Mouse (Mus musculus) embryonic stem cell, embryonic (primary cell): ENCODE data around the gene Dgkg.

Experiments used
- CTCF ChIA-PET, 4 experiments: fragments of 300-600 bp in 2 of 4; fragments of 350-600 bp in 2 of 4; sonication (Branson Sonifier 250); formaldehyde crosslinking; loops; one replicate each; lab custom pipeline; 2022; ENCODE audit warnings: inconsistent platforms in 2 of 4; lab: Charles Lee
- POLR2A ChIA-PET, 4 experiments: fragments of 300-600 bp in 2 of 4; fragments of 350-600 bp in 2 of 4; sonication (Branson Sonifier 250); formaldehyde crosslinking; loops; one replicate each; lab custom pipeline; 2022; ENCODE audit warnings: antibody characterized with exemption in 4 of 4, inconsistent platforms in 1 of 4; lab: Charles Lee

The Dgkg gene

DNA sequence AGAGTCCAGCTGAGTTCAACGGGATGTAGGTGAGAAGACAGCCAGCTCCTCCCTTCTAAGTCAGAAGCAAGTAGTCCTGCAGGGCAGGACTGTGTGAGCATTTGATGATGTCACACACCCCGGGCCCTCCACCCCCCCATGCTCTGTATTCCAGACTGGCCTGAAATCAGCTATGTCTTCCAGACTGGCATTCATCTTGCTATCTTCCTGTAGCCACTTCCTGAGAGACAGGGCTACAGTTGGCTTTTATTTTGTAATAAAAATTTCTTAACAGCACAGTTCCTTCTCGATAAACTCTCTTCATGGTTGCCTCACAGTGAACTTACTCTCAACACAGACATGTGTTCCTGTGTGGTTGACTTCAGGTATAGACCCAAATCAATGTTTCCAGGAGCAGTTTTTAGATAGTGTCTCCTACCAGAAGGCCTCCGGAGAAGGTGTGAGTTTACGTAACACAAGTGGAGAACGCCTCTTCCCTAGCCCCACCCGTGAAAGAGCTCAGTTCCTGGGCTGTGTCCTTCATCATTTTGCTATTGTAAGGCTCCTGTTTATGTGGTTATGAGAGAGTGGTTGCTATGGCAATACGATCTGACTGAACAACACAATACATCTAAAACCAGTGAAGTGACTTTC is 38.5 kb downstream of the Dgkg start:
- POLR2A ChIA-PET = interaction anchor here in 1 of 4 experiments (0.6 to 1.1 kb wide), 2 partner anchors 11 to 492 kb away, joined by 3 read pairs; no protein-coding TSS in a partner anchor

DNA sequence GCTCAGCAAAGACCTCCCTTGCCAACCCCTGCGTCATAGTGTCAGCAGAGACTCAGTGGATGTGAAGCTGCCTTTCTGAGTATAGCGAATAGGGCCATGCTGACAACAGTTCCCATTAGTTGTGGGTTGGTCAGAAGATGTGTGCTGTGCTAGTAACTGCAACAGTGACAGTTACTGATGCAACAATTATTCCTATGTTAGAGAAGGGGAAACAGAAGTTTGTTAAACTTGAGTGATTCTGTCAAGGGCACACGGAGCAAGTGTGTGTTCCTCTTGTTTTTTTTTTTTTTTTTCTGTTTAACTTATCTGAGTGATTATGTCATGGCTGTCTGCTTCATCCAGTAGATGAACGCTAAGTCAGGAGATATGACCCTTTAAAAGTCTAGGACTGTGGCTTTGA is 41.2 kb downstream of the Dgkg start:
- ChIA-PET POLR2A (interaction anchor here in 1 of 4 experiments (0.6 kb wide), 1 partner anchor 19 kb away, joined by 3 read pairs; no protein-coding TSS in a partner anchor), CTCF (interaction anchor here in 1 of 4 experiments (0.5 to 0.7 kb wide), 2 partner anchors 174 to 178 kb away, joined by 11 to 12 read pairs; no protein-coding TSS in a partner anchor)

More for the DNA sequence above, 38.5 kb downstream of the Dgkg start:
- CTCF ChIA-PET = interaction anchor here in 1 of 4 experiments (0.5 kb wide), 2 partner anchors 52 to 635 kb away, joined by 3 to 6 read pairs; no protein-coding TSS in a partner anchor

DNA sequence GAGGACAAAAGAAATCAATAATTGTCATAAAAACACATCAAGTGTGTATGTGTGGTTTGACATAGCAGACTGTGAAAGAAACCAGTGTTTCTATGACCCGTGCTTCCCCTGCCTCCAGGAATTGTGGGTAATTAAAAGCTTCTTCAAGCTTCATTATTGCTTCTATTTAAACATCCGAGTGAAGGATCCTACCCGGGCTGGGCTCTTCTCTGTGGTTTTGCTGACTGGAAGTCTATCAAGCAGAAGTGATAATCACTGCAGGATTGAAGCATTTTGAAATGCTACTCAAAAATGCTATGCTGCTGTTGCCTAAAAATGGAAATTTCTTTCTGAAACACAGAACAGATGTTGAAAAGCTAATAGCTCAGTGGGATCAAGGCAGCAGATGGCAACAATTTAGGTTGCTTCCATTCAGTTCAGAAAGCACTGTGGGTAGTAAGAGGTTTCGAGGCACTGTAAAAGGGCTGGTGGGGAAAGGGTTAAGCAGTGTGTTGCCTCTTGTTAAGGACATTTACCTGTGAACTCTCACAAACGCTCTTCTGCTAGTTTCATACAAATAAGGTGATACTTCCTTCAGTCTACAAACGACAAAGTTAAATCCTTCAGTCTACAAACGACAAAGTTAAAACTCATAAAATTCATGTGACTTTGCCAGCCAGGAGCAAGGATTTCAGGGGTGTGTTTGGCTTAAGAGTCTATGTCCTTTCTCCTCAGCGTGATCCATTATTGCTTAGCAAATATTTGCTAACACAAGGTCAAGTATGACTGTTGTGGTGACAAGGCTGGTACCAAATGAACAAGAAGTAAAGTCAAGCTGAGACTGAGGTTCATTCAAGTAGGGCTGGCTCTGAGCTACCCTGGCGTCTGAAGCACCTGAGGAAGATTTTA is 43.6 kb downstream of the Dgkg start:
- CTCF ChIA-PET = interaction anchor here in 1 of 4 experiments (0.6 kb wide), 1 partner anchor 194 kb away, joined by 3 read pairs; no protein-coding TSS in a partner anchor
- POLR2A ChIA-PET = interaction anchor here in 1 of 4 experiments (1.8 kb wide), 1 partner anchor 10 kb away, joined by 4 read pairs; no protein-coding TSS in a partner anchor

DNA sequence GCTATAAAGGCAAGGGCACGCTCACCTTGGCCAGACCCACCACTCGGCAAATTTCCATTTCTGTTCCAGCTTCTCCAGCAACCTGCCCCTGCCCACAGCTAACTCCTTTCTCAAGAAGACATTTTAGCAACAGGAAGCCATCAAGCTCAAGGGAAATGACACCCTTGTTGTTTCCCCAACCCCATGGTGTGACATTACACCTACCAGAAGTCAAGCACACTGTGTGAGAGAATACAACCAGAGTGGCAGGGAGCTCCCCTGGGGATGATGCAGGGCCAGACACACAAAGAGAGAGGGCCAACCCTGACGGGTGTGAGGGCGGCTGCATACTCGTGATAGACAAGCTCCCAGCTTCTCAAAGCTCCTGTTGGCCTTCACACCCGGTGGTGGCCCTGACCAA is 49.0 kb downstream of the Dgkg start:
- ChIA-PET CTCF (interaction anchor here in 3 of 4 experiments (0.6 to 1.6 kb wide), 4 partner anchors 28 to 485 kb away, joined by 3 to 7 read pairs (median 4); no protein-coding TSS in a partner anchor), POLR2A (interaction anchor here in 3 of 4 experiments (0.5 to 1.4 kb wide), 7 partner anchors 8 to 500 kb away, joined by 3 to 5 read pairs (median 3); no protein-coding TSS in a partner anchor)

DNA sequence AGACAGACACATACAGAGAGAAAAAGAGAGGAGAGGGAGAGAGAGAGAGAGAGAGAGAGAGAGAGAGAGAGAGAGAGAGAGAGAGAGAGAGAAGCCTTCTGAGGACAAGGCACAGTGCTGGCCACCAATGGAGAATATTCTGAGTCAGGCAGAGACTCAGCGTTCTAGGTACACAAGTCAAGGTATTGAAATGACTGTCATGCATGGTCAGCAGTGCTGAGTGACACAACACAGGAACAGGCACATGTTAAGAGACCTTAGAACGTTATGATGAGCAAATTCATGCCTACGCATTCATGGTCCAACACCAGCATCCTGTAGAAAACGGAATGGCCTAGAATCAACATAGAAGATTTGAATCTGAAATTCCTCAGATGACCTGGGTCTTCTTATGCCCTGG is 50.0 kb downstream of the Dgkg start:
- ChIA-PET CTCF (no interaction called here), POLR2A (interaction anchor here in 1 of 4 experiments (0.7 to 1.3 kb wide), 2 partner anchors 11 to 33 kb away, joined by 3 read pairs; no protein-coding TSS in a partner anchor)

DNA sequence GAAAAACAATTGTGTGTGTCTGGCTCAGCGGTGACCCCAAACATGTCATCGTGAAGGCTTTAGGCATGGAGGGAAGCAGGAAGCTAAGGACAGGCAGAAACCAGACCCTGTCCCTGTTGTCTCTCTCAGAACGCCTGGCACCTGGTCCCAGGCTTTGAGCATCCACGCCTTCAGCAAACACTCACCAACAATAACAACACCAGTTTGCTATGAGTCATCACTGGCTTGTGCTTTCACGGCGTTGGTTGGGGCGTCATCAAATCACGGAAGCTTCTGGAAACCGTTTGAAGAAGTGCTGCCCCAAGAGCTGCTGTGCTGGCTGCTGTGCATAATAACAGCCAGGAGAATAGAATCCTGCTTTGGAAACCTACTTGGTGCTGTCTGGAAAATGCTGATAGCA is 54.6 kb downstream of the Dgkg start:
- ChIA-PET POLR2A (interaction anchor here in 2 of 4 experiments (0.6 to 1.7 kb wide), 2 partner anchors 9 to 57 kb away, joined by 3 read pairs; no protein-coding TSS in a partner anchor), CTCF (interaction anchor here in 1 of 4 experiments (1.3 kb wide), 1 partner anchor 22 kb away, joined by 4 read pairs; no protein-coding TSS in a partner anchor)

DNA sequence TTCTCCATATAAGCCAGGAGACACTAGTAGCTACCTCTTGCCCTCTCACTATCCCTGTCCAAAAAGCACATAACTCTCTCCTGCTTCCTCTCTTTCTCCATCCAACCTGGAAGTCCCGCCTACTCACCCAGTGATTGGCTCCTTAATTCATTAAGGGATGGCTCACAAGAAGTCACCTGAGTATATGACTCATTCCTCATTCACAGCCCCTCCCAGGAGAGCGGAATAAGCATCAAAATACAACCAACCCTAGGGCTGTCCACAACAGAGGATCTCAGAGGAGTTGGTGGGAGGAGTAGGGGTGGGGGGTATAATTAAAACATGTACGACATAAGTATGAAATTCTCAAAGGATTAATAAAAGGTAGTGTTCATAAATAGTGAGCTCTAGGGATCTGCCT is 55.3 kb downstream of the Dgkg start:
- POLR2A ChIA-PET = interaction anchor here in 2 of 4 experiments (0.6 to 1.7 kb wide), 2 partner anchors 8 to 57 kb away, joined by 3 read pairs; no protein-coding TSS in a partner anchor

DNA sequence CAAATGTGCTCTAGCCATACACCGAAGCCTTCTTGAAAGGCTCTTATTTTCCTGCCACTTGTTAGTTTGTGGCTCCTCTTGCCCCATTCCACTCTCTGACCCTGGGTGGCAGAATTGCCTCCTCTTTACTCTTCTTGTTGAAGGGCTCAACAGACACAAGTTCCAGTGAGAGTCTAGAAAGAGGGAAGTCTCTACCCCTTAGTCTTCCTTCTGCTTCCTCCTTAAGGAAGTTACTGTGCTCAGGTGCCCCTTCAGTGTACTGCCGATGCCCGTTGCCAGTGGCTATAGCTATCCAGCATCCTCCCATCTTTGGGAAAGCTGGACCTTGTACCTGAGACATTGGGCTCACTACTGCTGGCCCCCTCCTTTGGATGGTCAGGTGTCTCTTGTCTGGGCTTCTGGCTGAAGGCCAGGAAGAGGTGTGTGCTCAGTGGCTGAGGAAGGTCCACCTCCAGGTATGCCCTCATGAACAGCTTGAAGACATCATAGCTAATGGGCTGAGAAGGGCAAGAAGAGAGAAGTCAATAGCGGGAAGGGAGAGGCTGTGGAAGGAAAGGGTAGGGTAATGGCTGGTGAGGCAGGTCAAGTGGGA is 56.8 kb downstream of the Dgkg start:
- ChIA-PET POLR2A (interaction anchor here in 1 of 4 experiments (0.9 kb wide), 1 partner anchor 8 kb away, joined by 3 read pairs; no protein-coding TSS in a partner anchor), CTCF (no interaction called here)

More for the DNA sequence above, 55.3 kb downstream of the Dgkg start:
- CTCF ChIA-PET = no interaction called here

DNA sequence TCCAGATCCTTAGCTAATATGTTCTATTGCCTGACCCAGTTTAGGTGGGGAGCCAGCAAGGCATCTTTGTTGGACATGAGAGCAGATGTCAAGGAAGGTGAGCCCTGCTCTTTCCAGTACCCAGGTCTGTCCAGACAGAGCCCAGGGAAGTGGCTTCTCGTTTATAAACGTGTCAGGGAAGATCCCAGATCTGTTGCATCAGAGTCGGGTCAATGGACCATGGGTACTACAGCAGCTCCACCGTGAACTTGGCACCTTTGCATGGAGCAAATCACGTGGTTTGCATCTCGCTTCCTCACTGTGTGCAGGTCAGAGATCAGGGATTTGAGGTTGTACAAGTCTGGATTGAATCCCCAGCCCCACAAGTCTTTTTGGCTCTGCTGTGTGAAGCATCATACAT is 58.3 kb downstream of the Dgkg start:
- CTCF ChIA-PET = interaction anchor here in 1 of 4 experiments (1.2 kb wide), 1 partner anchor 19 kb away, joined by 3 read pairs; no protein-coding TSS in a partner anchor
- POLR2A ChIA-PET = interaction anchor here in 1 of 4 experiments (0.5 kb wide), 1 partner anchor 110 kb away, joined by 13 read pairs; no protein-coding TSS in a partner anchor

DNA sequence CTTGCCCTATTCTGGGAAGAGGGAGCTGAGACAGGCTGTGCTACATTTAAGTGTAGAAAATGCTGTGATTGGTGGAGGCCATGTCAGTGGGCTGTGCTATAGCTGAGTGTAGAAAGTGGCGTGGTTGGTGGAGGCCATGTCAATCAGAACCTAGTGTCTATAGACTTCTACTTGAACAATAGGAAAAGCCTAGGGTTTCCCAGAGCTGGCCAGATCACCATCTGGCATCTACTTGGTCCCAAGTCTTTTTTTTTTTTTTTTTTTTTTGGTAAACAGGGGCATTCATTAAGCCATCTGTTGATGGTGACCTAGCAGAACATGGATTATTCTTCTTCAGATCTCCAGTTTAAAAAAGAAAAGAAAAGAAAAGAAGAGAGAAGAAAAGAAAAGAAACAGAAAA is 60.6 kb downstream of the Dgkg start:
- CTCF ChIA-PET = no interaction called here
- POLR2A ChIA-PET = interaction anchor here in 1 of 4 experiments (0.6 to 0.7 kb wide), 2 partner anchors 12 to 613 kb away, joined by 5 to 12 read pairs; no protein-coding TSS in a partner anchor

DNA sequence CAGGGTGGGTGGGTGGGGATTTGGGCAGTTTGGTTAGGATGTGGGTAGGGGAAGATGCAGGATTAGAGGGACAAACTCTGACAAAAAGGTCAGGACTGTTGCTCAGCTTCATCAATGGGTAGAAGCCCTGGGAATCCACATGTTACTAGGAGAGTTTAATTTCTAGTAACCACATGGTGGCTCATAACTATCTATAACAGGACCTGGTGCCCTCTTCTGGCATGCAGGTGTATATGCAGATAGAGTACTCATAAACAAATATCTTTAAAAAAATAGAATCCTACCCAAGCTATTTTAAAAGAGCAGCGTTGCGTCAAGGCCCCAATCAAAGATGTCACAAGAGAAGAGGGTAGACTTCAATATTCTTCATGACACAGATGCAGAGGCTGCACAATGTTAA is 63.1 kb downstream of the Dgkg start:
- CTCF ChIA-PET = interaction anchor here in 1 of 4 experiments (1.3 to 1.4 kb wide), 2 partner anchors 14 to 30 kb away, joined by 7 to 8 read pairs; no protein-coding TSS in a partner anchor
- POLR2A ChIA-PET = interaction anchor here in 2 of 4 experiments (0.6 to 1.3 kb wide), 3 partner anchors 9 to 352 kb away, joined by 3 read pairs; no protein-coding TSS in a partner anchor

DNA sequence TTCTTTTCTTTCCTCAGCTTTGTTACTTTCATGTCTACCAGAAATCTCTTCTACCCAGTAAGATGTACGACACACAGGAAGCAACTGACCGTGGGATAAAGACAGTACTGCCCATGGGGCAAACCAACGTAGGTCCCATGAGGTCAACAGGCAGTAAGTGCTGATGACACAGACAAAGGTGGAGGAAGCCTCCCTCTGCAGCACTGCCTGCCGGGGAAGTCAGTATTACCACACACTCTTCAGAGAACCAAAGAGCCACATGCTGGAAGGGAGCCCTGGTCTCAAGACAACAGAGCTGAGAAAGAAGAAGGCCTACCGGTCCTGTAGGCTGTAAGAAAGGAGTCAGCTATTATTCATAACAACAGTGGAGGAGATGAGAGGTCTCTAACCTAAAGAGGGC is 67.4 kb downstream of the Dgkg start:
- ChIA-PET POLR2A (no interaction called here), CTCF (interaction anchor here in 2 of 4 experiments (0.6 to 1.5 kb wide), 2 partner anchors 10 to 1621 kb away, joined by 3 to 7 read pairs; no protein-coding TSS in a partner anchor)

DNA sequence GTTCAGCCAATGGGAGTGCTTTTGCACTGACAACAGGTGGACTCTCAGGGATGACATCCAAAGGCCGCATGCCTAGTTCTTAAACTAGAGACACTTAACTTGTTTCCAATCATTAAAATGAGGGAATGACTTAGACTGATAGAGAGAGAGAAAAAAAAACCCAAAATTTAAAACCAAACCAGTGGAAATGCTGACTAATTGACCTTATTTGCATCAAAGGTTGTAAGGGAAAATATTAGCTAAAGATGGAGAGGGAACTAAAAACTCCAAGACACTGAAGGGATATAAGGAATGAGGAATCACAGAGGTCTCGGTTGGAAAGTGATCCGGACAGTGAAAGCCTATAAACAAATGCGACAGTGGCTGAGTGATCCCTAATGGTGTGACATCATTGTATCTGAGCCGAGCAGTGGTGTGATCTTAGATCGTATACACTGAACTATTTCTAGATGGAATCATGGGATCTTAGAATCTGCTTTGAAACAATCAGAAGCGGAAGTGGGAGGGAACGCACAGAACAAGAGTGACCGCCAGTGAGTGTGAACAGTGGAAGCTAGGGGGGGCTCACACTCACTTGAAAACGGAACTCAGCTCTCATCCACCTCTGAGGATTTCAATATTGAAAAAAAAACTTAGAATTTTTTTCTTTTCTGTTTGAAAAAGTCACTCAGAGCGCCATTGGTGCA is 70.7 kb downstream of the Dgkg start:
- POLR2A ChIA-PET = interaction anchor here in 1 of 4 experiments (0.6 kb wide), 1 partner anchor 123 kb away, joined by 3 read pairs; no protein-coding TSS in a partner anchor
- CTCF ChIA-PET = interaction anchor here in 2 of 4 experiments (0.6 to 1.0 kb wide), 2 partner anchors 203 to 238 kb away, joined by 3 to 4 read pairs; no protein-coding TSS in a partner anchor

DNA sequence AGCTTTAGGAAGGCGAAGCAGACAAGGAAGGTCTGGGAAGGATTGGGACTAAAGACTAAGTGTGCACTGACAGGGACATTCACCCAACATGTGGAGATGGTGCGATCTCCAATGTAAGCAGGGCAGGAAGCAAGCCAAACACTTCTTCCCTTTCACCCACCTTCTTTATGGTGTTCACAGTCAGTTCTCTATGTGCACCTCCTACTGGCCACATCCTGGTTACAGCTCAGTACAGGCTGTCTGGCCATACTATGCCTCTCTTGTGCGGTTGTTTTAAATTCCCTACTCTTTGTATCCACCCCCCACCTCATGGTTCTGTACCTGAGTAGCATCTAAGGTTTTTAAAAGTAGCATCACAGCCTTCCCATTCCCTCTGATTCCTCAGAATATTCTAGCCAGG is 71.5 kb downstream of the Dgkg start:
- CTCF ChIA-PET = no interaction called here
- POLR2A ChIA-PET = no interaction called here

DNA sequence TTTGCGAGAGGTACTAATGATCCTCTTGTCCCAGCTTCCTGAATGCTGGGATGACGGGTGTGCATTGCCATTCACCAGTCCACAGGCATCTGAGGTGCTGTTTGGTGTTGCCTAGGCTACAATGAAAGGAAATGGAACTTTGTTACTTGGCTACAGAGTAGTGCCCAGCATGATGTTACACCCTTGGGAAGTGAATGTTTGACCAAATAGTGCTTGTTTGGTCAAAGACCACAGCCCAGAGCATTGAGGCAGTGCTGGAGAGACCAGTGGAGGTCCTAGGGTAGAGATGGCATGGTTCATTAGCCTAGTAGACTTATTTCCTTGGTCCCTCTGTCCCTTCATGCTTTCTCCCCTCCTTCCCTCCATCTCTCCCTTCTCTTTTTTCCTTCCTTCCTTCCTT is 73.6 kb downstream of the Dgkg start:
- ChIA-PET POLR2A (no interaction called here), CTCF (no interaction called here)

DNA sequence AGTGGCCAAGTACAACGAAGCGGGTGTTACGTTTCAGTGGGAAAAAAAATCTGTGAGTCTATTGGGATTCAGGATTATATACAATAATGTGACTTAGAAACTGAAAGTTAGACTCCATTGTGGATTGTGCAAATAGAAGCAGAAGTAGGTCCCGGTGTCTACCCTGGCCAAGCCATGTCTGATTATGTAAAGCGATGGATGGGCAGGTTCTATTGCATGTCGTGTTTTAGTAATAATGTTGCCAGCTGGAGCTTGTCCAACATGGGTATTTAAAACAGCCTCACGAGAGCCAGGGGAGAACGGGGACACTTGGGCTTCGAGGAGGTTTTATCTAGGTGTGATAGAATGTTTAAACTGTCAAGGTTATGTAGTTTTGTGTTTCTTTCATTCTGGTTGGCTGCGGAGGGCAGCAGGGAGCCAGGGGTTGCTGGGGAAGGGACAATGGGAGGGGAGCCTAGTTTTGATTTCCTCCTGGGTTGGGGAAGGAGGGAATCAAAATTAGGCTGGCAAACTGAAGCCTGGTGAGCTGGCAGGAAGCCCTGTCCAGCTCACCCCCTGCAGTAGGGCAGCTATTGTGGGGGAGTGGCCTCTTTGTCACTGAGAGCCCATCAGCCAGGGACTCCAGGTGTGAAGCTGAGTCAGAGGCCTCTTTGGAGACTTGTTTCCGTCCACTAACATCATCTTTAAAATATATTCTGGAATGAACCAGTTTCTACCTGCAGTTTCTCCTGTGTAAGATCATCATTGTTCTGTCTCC is 74.7 kb downstream of the Dgkg start:
- CTCF ChIA-PET = no interaction called here
- POLR2A ChIA-PET = interaction anchor here in 1 of 4 experiments (0.7 kb wide), 1 partner anchor 185 kb away, joined by 3 read pairs; no protein-coding TSS in a partner anchor
